Mouse (Mus musculus) forebrain, embryonic 14.5 days (tissue): Measurements from ENCODE around the gene Cbx4. TPM values are rescaled to one million over a fixed set of nuclear protein-coding genes. Genes with fewer than 3 reads are reported as not detected.
A peak's percentile ranks its signal among the peaks of the same experiment; 100 is the strongest.

Source experiments
- ATAC-seq: fragments of 200-750 bp; cut with Nextera tagmentation; 2 replicates; pipeline ENCODE4 v1.8.0; 2017; ENCODE audit warnings: mild to moderate bottlenecking, moderate library complexity
- DNase-seq: peaks from one replicate; pipeline ENCODE4 v3.0.0-alpha.2; 2015; ENCODE audit warnings: low spot score
- H3K27ac ChIP-seq: fragments of 300-500 bp; sonication (generic); 2 replicates; pipeline ENCODE4 v1.5.1; 2014; ENCODE audit warnings: low read depth, mild to moderate bottlenecking, control low read depth, low read length, moderate library complexity
- H3K27me3 ChIP-seq: fragments of 300-500 bp; sonication (generic); replicated peaks from 2 replicates; pipeline ENCODE4 v1.6.1; 2014; ENCODE audit warnings: low read length, control low read depth, mixed read lengths; ENCODE audit not compliant: control insufficient read depth, insufficient read depth
- H3K36me3 ChIP-seq: fragments of 300-500 bp; sonication (generic); 2 replicates; pipeline ENCODE4 v1.6.1; 2014; ENCODE audit warnings: low read length, control low read depth; ENCODE audit not compliant: control insufficient read depth, insufficient read depth
- H3K4me1 ChIP-seq: fragments of 300-500 bp; sonication (generic); 2 replicates; pipeline ENCODE4 v1.6.1; 2014; ENCODE audit warnings: antibody characterized with exemption, low read length, control low read depth; ENCODE audit not compliant: control insufficient read depth, insufficient read depth
- H3K4me2 ChIP-seq: fragments of 300-500 bp; sonication (generic); 2 replicates; pipeline ENCODE4 v1.6.1; 2014; ENCODE audit warnings: mild to moderate bottlenecking, control low read depth, low read length
- H3K4me3 ChIP-seq: fragments of 300-500 bp; sonication (generic); 2 replicates; pipeline ENCODE4 v1.5.1; 2014; ENCODE audit warnings: low read depth, low read length, control low read depth
- H3K9ac ChIP-seq: fragments of 300-500 bp; sonication (generic); 2 replicates; pipeline ENCODE4 v1.6.1; 2014; ENCODE audit warnings: mild to moderate bottlenecking, low read length, control low read depth, moderate library complexity
- H3K9me3 ChIP-seq: fragments of 300-500 bp; sonication (generic); replicated peaks from 2 replicates; pipeline ENCODE4 v1.6.1; 2016; ENCODE audit warnings: low read length, control low read depth, mixed read lengths; ENCODE audit not compliant: control insufficient read depth
- WGBS: fragments of 180-500 bp; shearing (Covaris S2); extraction: QIAGEN DNeasy Blood & Tissue Kit; methylation state at CpG from one replicate; pipeline ENCODE4 v1.1.7; 2014; 5-methylcytosine and 5-hydroxymethylcytosine counted together
- polyA plus RNA-seq: library from polyadenylated mRNA; unstranded; fragments of >200 nt; fragmentation: Nextera tagmentation; extraction: Ambion mirVana; gene quantifications from 2 replicates; pipeline ENCODE4 v1.2.1, GENCODE M21; 2014

Cbx4 gene
- polyA plus RNA-seq, 1 experiment from 2014 or later = 9.3 TPM

DNA sequence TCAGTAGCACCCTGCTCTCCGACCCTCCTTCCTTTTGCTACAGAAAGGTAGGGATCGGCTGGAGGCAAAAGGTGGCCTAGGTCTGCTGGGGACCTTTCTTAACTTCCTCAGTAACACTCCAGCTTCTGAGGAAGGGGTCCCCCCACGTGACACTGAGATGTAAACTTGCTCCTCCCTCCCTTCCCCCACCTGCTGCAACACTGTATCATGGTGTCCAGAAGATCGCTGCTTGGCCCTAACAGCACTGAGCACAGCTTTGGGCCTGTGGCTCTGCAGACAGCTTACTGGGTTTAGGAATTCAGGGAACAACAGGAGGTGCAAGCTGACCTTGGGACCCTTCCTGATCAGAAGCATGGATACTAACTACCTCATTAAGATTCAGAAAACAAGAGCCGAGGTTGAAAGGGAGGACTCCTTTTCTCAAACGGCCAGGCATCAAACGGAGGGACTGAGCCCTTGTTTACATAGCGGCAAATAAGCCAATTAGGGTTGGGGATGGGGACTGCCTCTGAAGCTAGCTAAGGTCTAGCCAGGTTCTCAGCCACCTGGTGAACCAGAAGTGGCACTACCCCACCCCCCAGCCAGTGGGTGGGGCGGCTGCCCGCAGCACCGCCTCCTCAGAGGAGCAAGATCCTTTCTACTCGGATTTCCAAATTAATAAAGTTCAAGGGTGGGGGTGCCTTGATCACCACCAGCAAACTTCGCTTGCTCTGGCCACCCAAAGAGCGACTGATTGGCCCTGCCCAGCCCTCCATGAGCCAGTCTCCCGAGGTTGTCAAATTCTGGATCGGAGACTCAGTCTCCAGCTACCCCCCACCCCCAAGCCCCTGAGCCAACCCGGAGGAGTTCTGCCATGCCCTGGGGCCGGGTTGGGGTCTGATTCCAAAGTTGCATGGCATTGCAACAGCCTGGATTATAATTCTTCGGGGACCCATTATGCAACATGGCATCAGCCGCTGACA lies 3.1 kb downstream of the Cbx4 start:
- DNase-seq (peak; percentile 11), ATAC-seq (no peak)
- H3K36me3 ChIP-seq = peaks cover 30% of the 10 kb centered on the region
- peaks cover 66% of the 10 kb centered on the region for H3K4me1 ChIP-seq
- no peak overlapping the region for H3K27ac ChIP-seq
- WGBS = 9% methylated on average over 20 of the region's 20 CpGs
- H3K4me3 ChIP-seq = peak overlapping the region; percentile 90
- no peaks in the 10 kb centered on the region for H3K9me3 ChIP-seq
- peak overlapping the region; percentile 85 for H3K4me2 ChIP-seq
- H3K9ac ChIP-seq = peak overlapping the region; percentile 45; the same call in 1 of the 2 replicates
- H3K27me3 ChIP-seq = peaks cover 37% of the 10 kb centered on the region

DNA sequence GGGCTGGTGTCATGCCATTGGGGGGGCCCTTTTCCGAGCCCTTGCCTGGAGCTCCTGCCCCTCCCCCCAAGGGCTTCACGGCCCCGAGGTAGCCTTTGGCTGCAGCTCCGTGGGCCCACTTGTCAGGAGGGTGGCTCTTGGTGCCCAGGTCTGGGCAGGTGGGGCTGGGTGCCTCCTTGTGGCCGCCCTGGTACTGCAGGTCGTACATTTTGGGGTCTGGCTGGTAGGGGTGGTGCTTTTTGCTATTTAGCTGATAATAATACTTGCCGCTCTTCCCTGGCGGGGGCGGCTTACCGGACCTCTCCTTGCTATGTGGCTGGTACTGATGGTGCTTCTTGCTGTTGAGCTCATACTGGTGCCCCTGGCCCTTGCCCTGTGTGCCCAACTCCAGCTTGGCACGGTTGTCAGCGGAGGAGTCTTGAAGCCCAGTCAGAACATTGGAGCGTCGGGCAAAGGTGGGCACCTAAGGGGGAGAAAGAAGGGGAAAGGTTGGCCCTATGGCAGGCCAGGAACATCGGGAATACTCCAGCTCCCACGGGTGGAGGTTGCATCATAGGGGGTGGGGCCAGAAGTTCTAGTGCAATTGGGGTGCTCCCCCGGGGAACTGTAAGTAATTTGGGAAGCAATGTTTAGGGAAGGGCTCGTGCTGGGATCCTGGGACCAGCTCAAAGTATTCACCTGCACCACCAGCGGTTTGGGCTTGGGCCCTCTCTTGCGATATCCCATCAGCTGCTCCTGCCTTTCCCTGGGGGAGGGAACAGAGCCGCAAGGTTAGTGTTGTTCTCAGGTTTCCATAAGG lies 4.0 kb downstream of the Cbx4 start:
- no peak overlapping the region for H3K27ac ChIP-seq
- peaks cover 28% of the 10 kb centered on the region for H3K27me3 ChIP-seq
- DNase-seq (peak; percentile 33), ATAC-seq (no peak)
- peaks cover 30% of the 10 kb centered on the region for H3K36me3 ChIP-seq
- no peak overlapping the region for H3K9ac ChIP-seq
- 0 out of 2 replicates have a peak overlapping the region, but pooled peaks have one; percentile 3 for H3K4me3 ChIP-seq
- peaks cover 70% of the 10 kb centered on the region for H3K4me1 ChIP-seq
- peak overlapping the region; percentile 85 for H3K4me2 ChIP-seq
- 18% methylated on average over 21 of the region's 21 CpGs for WGBS
- no peaks in the 10 kb centered on the region for H3K9me3 ChIP-seq

DNA sequence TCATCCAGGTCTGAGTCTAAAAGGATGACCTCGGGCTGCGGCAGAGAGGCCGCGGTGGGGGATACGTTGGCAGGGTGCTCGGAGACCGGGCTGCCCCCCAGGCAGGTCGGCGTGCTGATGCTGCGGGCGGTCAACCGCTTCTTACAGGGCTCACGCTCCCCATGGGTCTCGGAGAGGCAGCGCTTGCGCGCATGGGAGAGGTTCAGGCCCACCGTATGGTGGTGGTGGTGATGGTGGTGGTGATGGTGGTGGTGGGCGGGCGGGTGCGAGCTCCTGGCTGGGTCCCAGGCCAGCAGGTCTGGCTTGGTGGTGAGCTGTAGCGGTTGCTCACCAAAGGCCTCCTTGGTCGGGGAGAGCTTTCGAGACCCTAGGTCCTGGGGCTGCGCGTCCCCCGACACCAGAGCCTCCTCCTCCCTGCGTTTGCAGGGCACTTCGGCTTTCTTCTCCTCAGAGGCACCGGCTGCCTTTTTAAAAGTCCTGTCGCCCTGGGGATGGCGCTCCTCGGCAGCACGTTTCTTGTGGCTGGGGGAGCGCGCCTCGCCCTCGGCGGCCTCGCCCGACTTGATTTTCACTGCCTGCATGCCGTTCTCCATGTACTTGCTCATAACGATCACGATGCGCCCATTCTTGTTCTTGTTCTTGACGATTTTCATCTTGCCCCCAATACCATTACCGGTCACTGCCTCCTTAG lies 4.7 kb downstream of the Cbx4 start:
- DNase-seq (no peak), ATAC-seq (no peak)
- Histone ChIP-seq H3K9ac (peak overlapping the region; percentile 35), H3K4me2 (peak overlapping the region; percentile 37), H3K9me3 (no peaks in the 10 kb centered on the region), H3K27me3 (peaks cover 21% of the 10 kb centered on the region), H3K36me3 (peaks cover 30% of the 10 kb centered on the region), H3K4me1 (peaks cover 65% of the 10 kb centered on the region), H3K27ac (no peak overlapping the region), H3K4me3 (0 out of 2 replicates have a peak overlapping the region, but pooled peaks have one; percentile 3)
- 31% methylated on average over 43 of the region's 47 CpGs for WGBS

DNA sequence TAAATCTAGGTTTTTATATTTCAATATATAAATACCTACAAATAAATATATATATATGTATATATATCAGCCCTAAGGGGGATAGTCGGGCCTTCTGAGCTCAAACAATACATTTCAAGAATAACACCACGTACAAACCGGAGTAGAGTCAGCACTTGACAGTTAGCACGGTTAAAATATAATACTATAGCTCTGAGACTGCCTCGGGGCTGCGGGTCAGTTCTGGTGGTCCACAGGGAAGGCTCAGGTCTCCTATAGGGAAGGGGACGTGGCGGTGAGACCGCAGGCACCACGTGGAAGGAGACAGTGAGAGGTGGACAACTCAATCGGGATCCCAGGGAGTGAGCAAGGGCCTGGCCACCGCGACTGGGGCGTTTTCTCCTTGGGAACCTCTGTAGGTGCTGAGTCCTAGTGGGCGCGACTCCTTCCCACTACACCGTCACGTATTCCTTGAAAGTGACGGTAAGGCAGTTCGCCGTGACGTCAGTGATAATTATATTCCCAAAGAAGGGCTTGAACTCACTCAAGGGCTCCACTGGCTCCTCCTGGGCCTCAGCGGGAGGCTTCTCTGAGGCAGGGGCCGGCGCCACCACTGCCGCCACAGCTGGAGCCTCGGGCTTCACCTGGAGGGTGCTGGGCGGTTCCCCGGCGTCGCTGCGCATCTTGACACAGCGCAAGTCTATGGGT lies 5.4 kb downstream of the Cbx4 start:
- no peak overlapping the region for H3K27ac ChIP-seq
- DNase-seq = no peak
- H3K9ac ChIP-seq = peak overlapping the region; percentile 35
- peaks cover 30% of the 10 kb centered on the region for H3K36me3 ChIP-seq
- no peak for ATAC-seq
- H3K27me3 ChIP-seq = peaks cover 21% of the 10 kb centered on the region
- H3K4me2 ChIP-seq = peak overlapping the region; percentile 37
- H3K4me1 ChIP-seq = peaks cover 65% of the 10 kb centered on the region
- whole genome bisulfite sequencing = 32% methylated on average over 33 of the region's 33 CpGs
- H3K4me3 ChIP-seq = peak overlapping the region; percentile 3; the same call in 1 of the 2 replicates
- no peaks in the 10 kb centered on the region for H3K9me3 ChIP-seq

DNA sequence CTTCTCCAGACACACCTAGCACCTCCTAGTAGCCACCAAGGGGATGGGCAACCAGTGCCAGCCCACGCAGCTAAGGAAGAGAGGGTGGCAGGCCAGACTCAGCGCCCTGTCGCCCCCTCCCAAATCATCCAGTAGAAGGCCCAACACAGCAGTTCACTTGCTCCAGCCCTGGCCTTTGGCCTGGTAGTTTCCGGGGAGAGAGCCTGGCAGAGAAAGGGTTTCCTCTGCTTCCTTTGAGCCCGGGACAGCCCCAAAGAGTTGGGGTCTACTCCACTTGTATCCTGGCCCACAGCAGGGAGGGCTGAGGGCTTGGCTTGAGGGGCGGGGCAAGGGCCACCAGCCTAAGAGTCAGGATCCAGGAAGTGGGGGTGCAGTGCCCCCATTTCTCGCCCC lies 6.6 kb downstream of the Cbx4 start:
- H3K4me3 ChIP-seq = no peak overlapping the region
- DNase-seq = no peak

DNA sequence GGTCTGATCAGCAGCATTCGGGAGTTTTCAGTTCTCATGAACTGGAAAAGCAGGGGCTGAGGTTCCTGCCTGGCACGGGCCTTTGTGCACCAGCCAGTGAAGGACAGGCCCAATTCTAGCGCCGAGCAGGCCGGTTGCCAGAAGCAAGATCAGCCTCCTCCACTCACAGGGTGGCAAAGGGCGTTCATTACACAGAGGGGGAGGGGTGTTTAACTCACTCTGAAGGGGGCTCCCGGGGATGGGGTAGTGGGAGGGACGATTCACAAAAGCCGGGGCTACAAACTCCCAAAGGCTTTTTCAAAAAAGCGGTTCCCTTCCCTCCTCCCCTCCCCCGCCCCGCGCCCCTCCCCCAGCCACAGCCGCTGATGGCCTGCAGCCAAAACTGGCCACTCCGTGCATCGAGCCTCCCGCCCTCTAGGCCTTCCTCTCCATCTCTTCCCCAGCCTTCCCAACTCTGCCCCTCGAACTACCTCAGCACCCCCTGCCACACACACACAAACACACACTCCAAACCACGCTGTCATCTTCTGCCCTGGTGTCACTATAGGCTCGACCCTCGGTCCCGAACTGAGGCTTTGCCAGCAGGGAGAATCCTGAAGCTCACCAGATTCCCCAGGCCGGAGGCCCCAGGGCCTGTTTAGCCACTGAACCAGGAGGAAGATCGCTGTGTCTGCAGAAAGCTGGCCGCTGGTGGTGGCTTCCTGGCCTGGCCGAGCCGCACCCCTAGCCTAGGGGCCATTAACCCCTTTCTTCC lies 7.2 kb downstream of the Cbx4 start:
- peaks cover 55% of the 10 kb centered on the region for H3K4me1 ChIP-seq
- peaks cover 21% of the 10 kb centered on the region for H3K27me3 ChIP-seq
- H3K4me3 ChIP-seq = no peak overlapping the region
- H3K36me3 ChIP-seq = peaks cover 30% of the 10 kb centered on the region
- peak overlapping the region; percentile 42 for H3K4me2 ChIP-seq
- WGBS = 2% methylated on average over 25 of the region's 27 CpGs
- DNase-seq (peak; percentile 95), ATAC-seq (peak; percentile 88)
- no peaks in the 10 kb centered on the region for H3K9me3 ChIP-seq
- H3K9ac ChIP-seq = peak overlapping the region; percentile 49
- peak overlapping the region; percentile 81 for H3K27ac ChIP-seq

More for the DNA sequence above, 6.6 kb downstream of the Cbx4 start:
- H3K9ac ChIP-seq = peak overlapping the region; percentile 49; the same call in 1 of the 2 replicates
- peaks cover 61% of the 10 kb centered on the region for H3K4me1 ChIP-seq
- peaks cover 21% of the 10 kb centered on the region for H3K27me3 ChIP-seq
- ATAC-seq = no peak; the same call in 1 of the 2 replicates
- H3K9me3 ChIP-seq = no peaks in the 10 kb centered on the region
- H3K27ac ChIP-seq = peak overlapping the region; percentile 81
- H3K36me3 ChIP-seq = peaks cover 30% of the 10 kb centered on the region
- H3K4me2 ChIP-seq = peak overlapping the region; percentile 42
- WGBS = 28% methylated on average over 7 of the region's 7 CpGs

DNA sequence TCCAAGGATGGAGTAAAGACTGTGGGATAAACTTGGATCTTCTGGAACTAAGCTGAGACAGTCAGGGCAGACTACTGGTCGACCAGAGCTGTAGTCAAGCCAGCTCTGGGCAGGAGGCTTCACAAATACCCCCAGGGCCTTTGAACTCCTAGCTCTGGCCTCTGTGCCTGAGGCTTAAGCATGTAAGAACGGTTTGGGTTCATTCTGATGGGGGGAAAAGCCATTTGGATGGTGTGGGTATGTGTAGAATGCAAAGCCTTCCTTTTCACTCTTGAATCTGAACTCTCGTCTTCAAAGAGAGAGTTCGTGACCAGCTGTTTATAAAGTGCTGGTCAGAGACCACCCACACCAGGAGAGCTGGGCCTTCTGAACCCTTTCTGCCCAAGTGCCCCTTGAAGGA lies 8.3 kb downstream of the Cbx4 start:
- no peaks in the 10 kb centered on the region for H3K9me3 ChIP-seq
- 73% methylated on average over 4 of the region's 4 CpGs for WGBS
- no peak overlapping the region for H3K4me3 ChIP-seq
- no peak overlapping the region for H3K4me2 ChIP-seq
- DNase-seq = no peak
- peaks cover 44% of the 10 kb centered on the region for H3K4me1 ChIP-seq
- no peak for ATAC-seq
- peak overlapping the region; percentile 81 for H3K27ac ChIP-seq
- peaks cover 21% of the 10 kb centered on the region for H3K27me3 ChIP-seq
- H3K9ac ChIP-seq = no peak overlapping the region
- peaks cover 30% of the 10 kb centered on the region for H3K36me3 ChIP-seq
